Mouse (Mus musculus): Measurements from ENCODE around the gene Tdp2.

- TF ChIP-seq MAX (IDR thresholded peaks at IDR 0.05; ENCODE audit: low read depth) (no peak), POLR2A (IDR thresholded peaks at IDR 0.05; ENCODE audit: insufficient read length, low read depth) (no peak), USF1 (IDR thresholded peaks at IDR 0.05; ENCODE audit: low read depth) (no peak), E2F4 (IDR thresholded peaks at IDR 0.05; ENCODE audit: insufficient read depth) (no peak), TCF3 (IDR thresholded peaks at IDR 0.05; ENCODE audit: insufficient read length, low read depth) (no peak), CEBPB (IDR thresholded peaks at IDR 0.05; ENCODE audit: insufficient read depth, poor library complexity, severe bottlenecking) (no peak), POLR2AphosphoS2 (IDR thresholded peaks at IDR 0.05; ENCODE audit: insufficient read length, low read depth) (no peak), MYOG (IDR thresholded peaks at IDR 0.05; ENCODE audit: control insufficient read depth in 1 of 3, insufficient read depth in 1 of 3, insufficient read length in 2 of 3, low read depth in 2 of 3) (no peak), TCF12 (IDR thresholded peaks at IDR 0.05; ENCODE audit: insufficient read depth, poor library complexity, severe bottlenecking) (no peak), REST (IDR thresholded peaks at IDR 0.05; ENCODE audit: insufficient read depth, insufficient read length) (no peak), SRF (IDR thresholded peaks at IDR 0.05; ENCODE audit: control insufficient read depth, insufficient read length, low read depth) (no peak), MYOD1 (IDR thresholded peaks at IDR 0.05; ENCODE audit: control insufficient read depth in 1 of 3, insufficient read length in 2 of 3, low read depth in 2 of 3) (no peak)
Measured at GRCm38 (mm10) chr13:24867789-24868188, 36.3 kb downstream of the Tdp2 start.

All from myocyte (in vitro differentiated cells).